Mouse (Mus musculus) urinary bladder, postnatal 25 days (tissue): ENCODE data around the gene Gpr179.

Source experiments
- DNase-seq: peaks from one replicate; pipeline ENCODE4 v3.0.0; 2022; ENCODE audit warnings: low spot score

Gene Gpr179

GRCm38 (mm10) chr11:97352027-97352684, at the start of gene Gpr179:
TSS of gene Gpr179 (minus strand) at chr11:97352077.
- DNase-seq: no peak

- DNase-seq: no peak
Observed at GRCm38 (mm10) chr11:97401082-97401481, 49.2 kb upstream of the Gpr179 start.

- DNase-seq: peak; percentile 67
Observed at GRCm38 (mm10) chr11:97399958-97400710, 48.3 kb upstream of the Gpr179 start.

GRCm38 (mm10) chr11:97398506-97398905, 46.6 kb upstream of the Gpr179 start:
- DNase-seq: no peak

- no peak for DNase-seq
Observed at GRCm38 (mm10) chr11:97394146-97394545, 42.3 kb upstream of the Gpr179 start.

- DNase-seq: no peak
Observed at GRCm38 (mm10) chr11:97393658-97394057, 41.8 kb upstream of the Gpr179 start.

- no peak for DNase-seq
Observed at GRCm38 (mm10) chr11:97389127-97389526, 37.2 kb upstream of the Gpr179 start.

GRCm38 (mm10) chr11:97387811-97388210, 35.9 kb upstream of the Gpr179 start:
- no peak for DNase-seq

- DNase-seq: no peak
Observed at GRCm38 (mm10) chr11:97383764-97384163, 31.9 kb upstream of the Gpr179 start.

- DNase-seq: no peak
Observed at GRCm38 (mm10) chr11:97383017-97383416, 31.1 kb upstream of the Gpr179 start.

- no peak for DNase-seq
Observed at GRCm38 (mm10) chr11:97380036-97380435, 28.2 kb upstream of the Gpr179 start.

- no peak for DNase-seq
Observed at GRCm38 (mm10) chr11:97373402-97373801, 21.5 kb upstream of the Gpr179 start.

- DNase-seq: no peak
Observed at GRCm38 (mm10) chr11:97372159-97372864, 20.4 kb upstream of the Gpr179 start.

- no peak for DNase-seq
Observed at GRCm38 (mm10) chr11:97370329-97371091, 18.6 kb upstream of the Gpr179 start.

GRCm38 (mm10) chr11:97368501-97368900, 16.6 kb upstream of the Gpr179 start:
- no peak for DNase-seq

GRCm38 (mm10) chr11:97365556-97365955, 13.7 kb upstream of the Gpr179 start:
- no peak for DNase-seq

- DNase-seq: peak; percentile 11
Observed at GRCm38 (mm10) chr11:97363644-97363995, 11.7 kb upstream of the Gpr179 start.

- peak; percentile 22 for DNase-seq
Observed at GRCm38 (mm10) chr11:97362943-97363643, 11.2 kb upstream of the Gpr179 start.

- DNase-seq: peak; percentile 31
Observed at GRCm38 (mm10) chr11:97362649-97362942, 10.7 kb upstream of the Gpr179 start.

GRCm38 (mm10) chr11:97361948-97362648, 10.2 kb upstream of the Gpr179 start, which contains the start of gene Socs7:
TSS of gene Socs7 (plus strand) at chr11:97362551.
- peak; percentile 96 for DNase-seq

- peak; percentile 76 for DNase-seq
Observed at GRCm38 (mm10) chr11:97357663-97358062, 5.8 kb upstream of the Gpr179 start.
